Mouse (Mus musculus) limb, embryonic 10.5 days (tissue): ENCODE measurements around the gene Sept12. TPM values are rescaled to one million over a fixed set of nuclear protein-coding genes. Genes with fewer than 3 reads are reported as not detected.

Experiments used
- DNase-seq: peaks from one replicate; pipeline ENCODE4 v3.0.0-alpha.2; 2017; ENCODE audit warnings: low spot score
- H3K27ac ChIP-seq: fragments of 300-500 bp; sonication (generic); 2 replicates; pipeline ENCODE4 v1.5.1; 2016; ENCODE audit warnings: mild to moderate bottlenecking
- H3K27me3 ChIP-seq: fragments of 300-500 bp; sonication (generic); 2 replicates; pipeline ENCODE4 v1.6.1; 2016; ENCODE audit warnings: low read depth, mild to moderate bottlenecking; ENCODE audit not compliant: poor library complexity, severe bottlenecking
- H3K36me3 ChIP-seq: fragments of 300-500 bp; sonication (generic); 2 replicates; pipeline ENCODE4 v1.6.1; 2016; ENCODE audit warnings: mild to moderate bottlenecking, moderate library complexity
- H3K4me1 ChIP-seq: fragments of 300-500 bp; sonication (generic); 2 replicates; pipeline ENCODE4 v1.6.1; 2016
- H3K4me3 ChIP-seq: fragments of 300-500 bp; sonication (generic); 2 replicates; pipeline ENCODE4 v1.5.1; 2016; ENCODE audit warnings: mild to moderate bottlenecking, moderate library complexity
- H3K9me3 ChIP-seq: fragments of 300-500 bp; sonication (generic); replicated peaks from 2 replicates; pipeline ENCODE4 v1.6.1; 2016; ENCODE audit warnings: mild to moderate bottlenecking
- WGBS: fragments of 180-500 bp; shearing (Covaris S2); methylation state at CpG from one replicate; pipeline ENCODE4 v1.1.7; 2016; 5-methylcytosine and 5-hydroxymethylcytosine counted together
- polyA plus RNA-seq: library from polyadenylated mRNA; unstranded; fragments of >200 nt; fragmentation: Nextera tagmentation; extraction: Ambion mirVana; gene quantifications from 2 replicates; pipeline ENCODE4 v1.2.1, GENCODE M21; 2016

Gene Sept12
- polyA plus RNA-seq, 1 experiment from 2014 or later: not detected

- Histone ChIP-seq H3K9me3 (no peaks in the 10 kb centered on the region), H3K27me3 (no peaks in the 10 kb centered on the region), H3K36me3 (0 out of 2 replicates have a peak, but pooled peaks cover under 1% of the 10 kb centered on the region), H3K4me1 (peaks cover 23% of the 10 kb centered on the region), H3K27ac (no peak overlapping the region), H3K4me3 (peak overlapping the region; percentile 93; the same call in 1 of the 2 replicates)
- WGBS: 86% methylated on average over 8 of the region's 8 CpGs
- DNase-seq: no peak
These were observed 32.1 kb downstream of the Sept12 start for GRCm38 (mm10) chr16:4965392-4966129.

GRCm38 (mm10) chr16:4964731-4965391 is 32.8 kb downstream of the Sept12 start:
- peaks cover 23% of the 10 kb centered on the region for H3K4me1 ChIP-seq
- DNase-seq: no peak
- no peaks in the 10 kb centered on the region for H3K9me3 ChIP-seq
- 26% methylated on average over 13 of the region's 13 CpGs for WGBS
- H3K27me3 ChIP-seq: no peaks in the 10 kb centered on the region
- peaks cover 8% of the 10 kb centered on the region for H3K36me3 ChIP-seq
- H3K4me3 ChIP-seq: peak overlapping the region; percentile 93
- peak overlapping the region; percentile 78 for H3K27ac ChIP-seq

GRCm38 (mm10) chr16:4963797-4964709 is 33.6 kb downstream of the Sept12 start, which contains the start of gene Anks3:
TSS of gene Anks3 (minus strand) at chr16:4964205.
- no peaks in the 10 kb centered on the region for H3K9me3 ChIP-seq
- WGBS: under 1% methylated on average over 76 of the region's 76 CpGs
- H3K27ac ChIP-seq: peak within 1 kb of the TSS; percentile 78
- H3K4me1 ChIP-seq: peaks cover 23% of the 10 kb centered on the region
- peak within 1 kb of the TSS; percentile 93 for H3K4me3 ChIP-seq
- H3K36me3 ChIP-seq: peaks cover 16% of the 10 kb centered on the region
- peak; percentile 96 for DNase-seq
- H3K27me3 ChIP-seq: no peaks in the 10 kb centered on the region

DNA sequence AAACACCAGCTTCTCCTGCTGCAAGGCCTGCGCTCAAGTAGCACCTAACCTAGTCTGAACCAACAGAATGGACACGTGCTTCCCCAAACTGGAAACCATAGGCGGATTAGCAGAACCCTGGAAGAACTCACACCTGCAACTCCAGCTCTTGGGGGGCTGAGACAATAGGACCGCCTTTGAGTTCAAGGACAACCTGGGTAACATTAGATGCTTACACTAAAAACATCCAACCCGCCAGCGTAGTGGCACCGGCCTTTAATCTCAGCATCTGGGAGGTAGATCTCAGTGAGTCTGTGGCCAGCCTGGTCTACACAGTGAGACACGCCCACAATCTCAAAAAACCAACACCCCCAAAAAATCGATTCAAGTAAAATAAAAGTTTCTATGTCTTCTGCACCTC is 34.3 kb downstream of the Sept12 start:
- peaks cover 23% of the 10 kb centered on the region for H3K4me1 ChIP-seq
- WGBS: 47% methylated on average over 9 of the region's 9 CpGs
- no peaks in the 10 kb centered on the region for H3K27me3 ChIP-seq
- no peaks in the 10 kb centered on the region for H3K9me3 ChIP-seq
- peak overlapping the region; percentile 93 for H3K4me3 ChIP-seq
- no peak for DNase-seq
- H3K27ac ChIP-seq: no peak overlapping the region
- peaks cover 20% of the 10 kb centered on the region for H3K36me3 ChIP-seq

DNA sequence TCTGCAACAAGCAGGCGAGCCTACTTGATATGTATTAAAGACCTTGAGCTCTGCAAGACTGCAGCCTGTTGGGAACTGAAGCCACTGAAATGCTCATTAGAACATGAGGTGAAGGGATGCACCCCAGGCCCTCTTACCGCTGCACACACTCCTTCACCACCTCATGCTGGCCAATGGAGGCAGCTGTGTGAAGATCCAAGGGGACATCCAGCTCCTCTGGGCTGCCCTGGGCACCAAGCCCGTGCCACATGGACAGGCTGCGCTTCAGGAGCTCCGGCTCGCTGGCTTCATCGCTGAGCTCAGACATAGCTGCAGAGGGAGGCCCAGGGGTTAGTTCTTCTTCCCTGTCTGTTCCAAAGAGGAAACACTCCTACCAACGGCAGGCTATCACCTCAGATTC is 37.4 kb downstream of the Sept12 start:
- no peak for DNase-seq
- H3K36me3 ChIP-seq: peaks cover 50% of the 10 kb centered on the region
- no peaks in the 10 kb centered on the region for H3K9me3 ChIP-seq
- no peaks in the 10 kb centered on the region for H3K27me3 ChIP-seq
- peaks cover 20% of the 10 kb centered on the region for H3K4me1 ChIP-seq
- no peak overlapping the region for H3K27ac ChIP-seq
- 93% methylated on average over 8 of the region's 8 CpGs for WGBS
- H3K4me3 ChIP-seq: no peak overlapping the region

- peaks cover 78% of the 10 kb centered on the region for H3K36me3 ChIP-seq
These were observed 40.2 kb downstream of the Sept12 start for GRCm38 (mm10) chr16:4957446-4957845.

DNA sequence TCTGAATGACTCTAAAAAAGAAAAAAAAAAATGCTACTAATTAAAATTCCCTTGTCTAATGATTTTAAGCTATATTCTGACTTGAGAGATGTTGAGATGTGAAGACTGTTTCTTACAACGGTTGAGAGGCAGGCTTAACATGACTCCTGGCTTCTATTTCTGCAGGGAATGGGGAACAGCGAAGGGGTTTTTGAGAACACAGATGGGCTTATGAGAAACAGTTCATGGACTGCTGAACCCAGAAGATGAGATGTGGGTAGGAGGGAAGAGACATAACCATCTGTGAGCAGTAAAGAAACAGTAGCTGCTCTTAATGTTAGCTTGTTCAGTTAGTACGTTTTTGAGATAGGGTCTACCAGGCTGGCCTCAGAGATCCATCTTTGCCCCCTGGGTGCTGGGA is 41.0 kb downstream of the Sept12 start:
- Histone ChIP-seq H3K27me3 (no peaks in the 10 kb centered on the region), H3K27ac (no peak overlapping the region), H3K9me3 (no peaks in the 10 kb centered on the region), H3K4me3 (no peak overlapping the region), H3K4me1 (no peaks in the 10 kb centered on the region), H3K36me3 (peaks cover 86% of the 10 kb centered on the region)
- WGBS: 96% methylated on average over 3 of the region's 3 CpGs
- no peak for DNase-seq

More at GRCm38 (mm10) chr16:4957446-4957845, 40.2 kb downstream of the Sept12 start:
- Histone ChIP-seq H3K4me1 (peaks cover 3% of the 10 kb centered on the region; the same call in 1 of the 2 replicates), H3K27ac (no peak overlapping the region), H3K9me3 (no peaks in the 10 kb centered on the region), H3K4me3 (no peak overlapping the region), H3K27me3 (no peaks in the 10 kb centered on the region)
- 90% methylated on average over 3 of the region's 3 CpGs for WGBS
- no peak for DNase-seq

DNA sequence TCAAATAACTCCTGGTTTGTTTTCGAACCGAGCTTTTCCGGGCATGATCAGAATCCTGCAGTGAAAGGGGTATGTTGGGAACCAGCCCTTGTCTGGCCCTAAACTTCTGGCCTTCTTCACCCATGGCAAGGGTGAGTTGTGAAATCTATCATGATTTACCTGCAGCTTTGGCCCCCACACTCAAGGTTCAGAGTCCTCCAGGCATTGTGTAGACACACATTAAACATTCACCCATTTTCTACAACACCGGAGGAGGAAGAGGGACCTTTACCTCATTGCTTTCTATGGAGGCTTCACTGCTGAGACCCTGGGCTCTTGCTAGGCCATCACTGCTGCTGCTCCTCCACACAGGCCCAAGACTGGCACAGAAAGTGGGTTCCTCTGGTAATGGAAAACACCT is 50.3 kb downstream of the Sept12 start:
- Histone ChIP-seq H3K27me3 (no peaks in the 10 kb centered on the region), H3K27ac (no peak overlapping the region), H3K36me3 (peaks cover 92% of the 10 kb centered on the region), H3K4me3 (no peak overlapping the region), H3K9me3 (no peaks in the 10 kb centered on the region), H3K4me1 (no peaks in the 10 kb centered on the region)
- 88% methylated on average over 4 of the region's 4 CpGs for WGBS
- DNase-seq: no peak

DNA sequence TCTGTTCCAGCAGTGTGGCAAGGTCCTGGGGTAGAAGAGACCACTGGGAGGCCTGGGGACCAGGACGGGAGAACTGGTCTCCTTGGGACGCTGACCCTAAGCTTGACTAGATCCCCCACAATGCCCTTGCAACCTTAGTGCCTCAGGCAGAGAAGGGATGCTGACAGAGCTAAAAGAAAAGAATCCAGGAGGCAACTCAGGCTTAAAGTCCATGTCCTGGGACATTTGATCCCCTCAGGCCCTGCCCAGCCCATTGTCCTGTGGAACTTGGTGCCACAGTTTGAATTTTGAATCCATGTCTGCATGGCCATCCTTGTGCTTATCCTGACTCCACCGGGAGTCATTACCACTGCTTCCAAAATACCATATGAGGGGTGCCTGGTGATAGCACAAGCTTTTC is 51.5 kb downstream of the Sept12 start:
- no peak overlapping the region for H3K4me3 ChIP-seq
- no peaks in the 10 kb centered on the region for H3K9me3 ChIP-seq
- no peak overlapping the region for H3K27ac ChIP-seq
- 92% methylated on average over 3 of the region's 3 CpGs for WGBS
- no peaks in the 10 kb centered on the region for H3K27me3 ChIP-seq
- no peaks in the 10 kb centered on the region for H3K4me1 ChIP-seq
- no peak for DNase-seq
- peaks cover 92% of the 10 kb centered on the region for H3K36me3 ChIP-seq

GRCm38 (mm10) chr16:4945415-4945814 is 52.2 kb downstream of the Sept12 start:
- Histone ChIP-seq H3K9me3 (no peaks in the 10 kb centered on the region), H3K36me3 (peaks cover 92% of the 10 kb centered on the region), H3K27me3 (no peaks in the 10 kb centered on the region), H3K4me1 (peaks cover under 1% of the 10 kb centered on the region; the same call in 1 of the 2 replicates), H3K4me3 (no peak overlapping the region), H3K27ac (no peak overlapping the region)
- 84% methylated on average over 4 of the region's 4 CpGs for WGBS
- DNase-seq: no peak

- H3K9me3 ChIP-seq: no peaks in the 10 kb centered on the region
- H3K4me1 ChIP-seq: peaks cover 16% of the 10 kb centered on the region
- no peak for DNase-seq
- H3K4me3 ChIP-seq: no peak overlapping the region
- 95% methylated on average over 3 of the region's 3 CpGs for WGBS
- no peaks in the 10 kb centered on the region for H3K27me3 ChIP-seq
- H3K36me3 ChIP-seq: peaks cover 84% of the 10 kb centered on the region
- H3K27ac ChIP-seq: no peak overlapping the region
These were observed 54.2 kb downstream of the Sept12 start for GRCm38 (mm10) chr16:4943431-4943830.

DNA sequence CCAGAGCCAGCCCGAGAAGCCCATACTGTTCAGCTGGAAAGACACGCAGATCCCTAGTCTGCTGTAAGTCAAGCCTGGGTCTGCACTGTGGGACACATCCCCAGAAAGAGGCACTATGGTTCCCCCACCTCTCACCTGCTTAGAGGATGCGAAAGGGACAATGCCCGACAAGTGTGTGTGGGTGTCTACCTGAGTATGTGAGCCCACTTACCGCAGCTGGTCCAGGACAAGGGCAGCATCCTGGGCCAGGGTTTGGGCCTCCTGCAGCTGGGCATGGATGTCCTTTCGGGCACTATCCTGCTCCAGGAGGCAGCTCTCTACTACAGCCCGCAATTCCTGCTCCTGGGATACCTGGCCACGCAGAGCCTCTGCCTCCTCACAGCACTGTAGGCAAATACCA is 54.8 kb downstream of the Sept12 start:
- H3K27ac ChIP-seq: no peak overlapping the region
- H3K4me1 ChIP-seq: peaks cover 17% of the 10 kb centered on the region
- H3K36me3 ChIP-seq: peaks cover 81% of the 10 kb centered on the region
- no peaks in the 10 kb centered on the region for H3K27me3 ChIP-seq
- WGBS: 91% methylated on average over 8 of the region's 8 CpGs
- no peak overlapping the region for H3K4me3 ChIP-seq
- no peaks in the 10 kb centered on the region for H3K9me3 ChIP-seq
- DNase-seq: no peak
